In genomic region chr17:45556514-45557245, GRCm38 (mm10) we compare ENCODE assay signal across 8 mouse cellular contexts. TPM values are rescaled to one million over a fixed set of nuclear protein-coding genes. Genes with fewer than 3 reads are reported as not detected.
A peak's percentile ranks its signal among the peaks of the same experiment; 100 is the strongest.
DNase-seq lines count a peak whose midpoint lies in the region; ATAC-seq and TF ChIP-seq lines count a peak whose summit lies in the region.

No protein-coding gene starts in this region.

- no peak for TF ChIP-seq POLR2A in bone marrow, adult 2 months (IDR thresholded peaks at IDR 0.05; ENCODE audit: borderline replicate concordance, control insufficient read depth, low read depth, low read length)

- peak overlapping the region; percentile 95 for H3K4me2 ChIP-seq in hindbrain, embryonic 14.5 days (replicated peaks)
- H3K4me2 ChIP-seq in midbrain, embryonic 14.5 days (ENCODE audit: low read length): peak overlapping the region; percentile 96

- no peaks in the 10 kb centered on the region for H3K9me3 ChIP-seq in hindbrain, embryonic 14.5 days (ENCODE audit: control insufficient read depth, low read length)
- no peaks in the 10 kb centered on the region for H3K9me3 ChIP-seq in midbrain, embryonic 14.5 days (ENCODE audit: control insufficient read depth, low read length)

- ATAC-seq in hindbrain, embryonic 14.5 days (ENCODE audit: low FRiP score): no peak
- ATAC-seq in midbrain, embryonic 14.5 days (ENCODE audit: low FRiP score, low TSS enrichment): no peak

- 4% methylated on average over 3 of the region's 3 CpGs for WGBS in bone marrow, adult 2 months
- 80% methylated on average over 3 of the region's 3 CpGs for WGBS in hindbrain, embryonic 14.5 days
- 74% methylated on average over 3 of the region's 3 CpGs for WGBS in midbrain, embryonic 14.5 days

- peak overlapping the region; percentile 71; the same call in 1 of the 2 replicates for H3K27ac ChIP-seq in gastrocnemius, adult 2 months
- peak overlapping the region; percentile 71 for H3K27ac ChIP-seq in bone marrow, adult 2 months (ENCODE audit: control insufficient read depth, insufficient read depth, low read depth, low read length, poor library complexity)
- no peak overlapping the region for H3K27ac ChIP-seq in hindbrain, embryonic 14.5 days
- H3K27ac ChIP-seq in midbrain, embryonic 14.5 days (replicated peaks; ENCODE audit: low read depth, low read length): no peak overlapping the region

- no peak for DNase-seq in gastrocnemius, adult 2 months
- DNase-seq in gastrocnemius, postnatal 14 days: no peak
- DNase-seq in hindbrain, embryonic 14.5 days (ENCODE audit: low spot score): no peak
- DNase-seq in midbrain, embryonic 14.5 days: no peak
- DNase-seq in testis, postnatal 14 days (ENCODE audit: low spot score): no peak
- DNase-seq in frontal cortex, postnatal 25 days (ENCODE audit: low spot score in 2 of 2): no peak
- no peak for DNase-seq in Muller cell, postnatal 12 days (ENCODE audit: inconsistent ontology term)

- TF ChIP-seq CTCF in gastrocnemius, adult 2 months (IDR thresholded peaks at IDR 0.05): no peak
- TF ChIP-seq CTCF in bone marrow, adult 2 months (IDR thresholded peaks at IDR 0.05; ENCODE audit: control insufficient read depth, insufficient read depth, low read length): no peak

- H3K27me3 ChIP-seq in hindbrain, embryonic 14.5 days (ENCODE audit: control insufficient read depth, insufficient read depth, low read length): no peaks in the 10 kb centered on the region
- no peaks in the 10 kb centered on the region for H3K27me3 ChIP-seq in midbrain, embryonic 14.5 days (ENCODE audit: control insufficient read depth, insufficient read depth, low read length)

- H3K4me3 ChIP-seq in gastrocnemius, adult 2 months: peak overlapping the region; percentile 72
- peak overlapping the region; percentile 77 for H3K4me3 ChIP-seq in bone marrow, adult 2 months (replicated peaks; ENCODE audit: control insufficient read depth, low read depth, low read length)
- peak overlapping the region; percentile 54; the same call in 1 of the 2 replicates for H3K4me3 ChIP-seq in hindbrain, embryonic 14.5 days (replicated peaks; ENCODE audit: low read length)
- H3K4me3 ChIP-seq in midbrain, embryonic 14.5 days (replicated peaks; ENCODE audit: low read depth, low read length): peak overlapping the region; percentile 59; the same call in 1 of the 2 replicates

- H3K36me3 ChIP-seq in hindbrain, embryonic 14.5 days (replicated peaks; ENCODE audit: control insufficient read depth, insufficient read depth): no peaks in the 10 kb centered on the region
- H3K36me3 ChIP-seq in midbrain, embryonic 14.5 days (ENCODE audit: control insufficient read depth, insufficient read depth, low read length): no peaks in the 10 kb centered on the region

- H3K9ac ChIP-seq in hindbrain, embryonic 14.5 days: no peak overlapping the region
- no peak overlapping the region for H3K9ac ChIP-seq in midbrain, embryonic 14.5 days (replicated peaks; ENCODE audit: low read length)

- no peaks in the 10 kb centered on the region; the same call in 1 of the 2 replicates for H3K4me1 ChIP-seq in bone marrow, adult 2 months (ENCODE audit: control insufficient read depth, insufficient read depth, low read length)
- H3K4me1 ChIP-seq in hindbrain, embryonic 14.5 days (replicated peaks; ENCODE audit: control insufficient read depth, insufficient read depth, low read length): peaks cover 7% of the 10 kb centered on the region
- H3K4me1 ChIP-seq in midbrain, embryonic 14.5 days (ENCODE audit: control insufficient read depth, insufficient read depth, low read length): peaks cover 14% of the 10 kb centered on the region; the same call in 1 of the 2 replicates

- intact Hi-C loops in gastrocnemius, adult 2 months (cut with DNase I): no loop called here
- intact Hi-C loops in gastrocnemius, postnatal 14 days (cut with DNase I; ENCODE audit: low total_unique reads): no loop called here

RNA-seq across cellular contexts. Expression of gene Nfkbie, which starts 1.2 kb away (rescaled TPM):
- total RNA-seq in gastrocnemius, adult 2 months (2021): under 1 TPM; 0.36 to 0.43 TPM
- 1 to 10 TPM; 1.1 to 1.4 TPM for total RNA-seq in gastrocnemius, postnatal 14 days (2021)
- 6.9 and 14.8 TPM in 2 replicates for polyA plus RNA-seq in bone marrow, adult 2 months (2011; ENCODE audit: insufficient read depth, insufficient read length, low replicate concordance, missing spikeins)
- 4.3 and 4.7 TPM in 2 replicates for polyA plus RNA-seq in hindbrain, embryonic 14.5 days (2014; fragmentation: Nextera tagmentation; extraction: Ambion mirVana)
- 4.2 and 4.9 TPM in 2 replicates for polyA plus RNA-seq in midbrain, embryonic 14.5 days (2014; fragmentation: Nextera tagmentation; extraction: Ambion mirVana)

RNA-seq across cellular contexts. Expression of gene Slc35b2, which starts 7.0 kb away (rescaled TPM):
- total RNA-seq in gastrocnemius, adult 2 months (2021): 10 to 100 TPM; 16.0 to 17.3 TPM
- 10 to 100 TPM; 25.6 to 28.6 TPM for total RNA-seq in gastrocnemius, postnatal 14 days (2021)
- 14.7 and 22.7 TPM in 2 replicates for polyA plus RNA-seq in bone marrow, adult 2 months (2011; ENCODE audit: insufficient read depth, insufficient read length, low replicate concordance, missing spikeins)
- 83.1 and 84.2 TPM in 2 replicates for polyA plus RNA-seq in hindbrain, embryonic 14.5 days (2014; fragmentation: Nextera tagmentation; extraction: Ambion mirVana)
- polyA plus RNA-seq in midbrain, embryonic 14.5 days (2014; fragmentation: Nextera tagmentation; extraction: Ambion mirVana): 73.0 and 77.1 TPM in 2 replicates

RNA-seq across cellular contexts. Expression of gene Tmem151b, which starts 7.2 kb away (rescaled TPM):
- not detected for total RNA-seq in gastrocnemius, adult 2 months (2021)
- total RNA-seq in gastrocnemius, postnatal 14 days (2021): under 1 TPM in 1 of 2 experiments, not detected in 1; 0.06 TPM
- 1.5 and 4.3 TPM in 2 replicates for polyA plus RNA-seq in bone marrow, adult 2 months (2011; ENCODE audit: insufficient read depth, insufficient read length, low replicate concordance, missing spikeins)
- polyA plus RNA-seq in hindbrain, embryonic 14.5 days (2014; fragmentation: Nextera tagmentation; extraction: Ambion mirVana): 15.7 and 16.8 TPM in 2 replicates
- polyA plus RNA-seq in midbrain, embryonic 14.5 days (2014; fragmentation: Nextera tagmentation; extraction: Ambion mirVana): 20.4 and 24.1 TPM in 2 replicates

RNA-seq across cellular contexts. Expression of gene Hsp90ab1, which starts 16.4 kb away (rescaled TPM):
- total RNA-seq in gastrocnemius, adult 2 months (2021): 1,000 to 10,000 TPM; 1,106 to 1,162 TPM
- 100 to 1,000 TPM; 735 to 778 TPM for total RNA-seq in gastrocnemius, postnatal 14 days (2021)
- polyA plus RNA-seq in bone marrow, adult 2 months (2011; ENCODE audit: insufficient read depth, insufficient read length, low replicate concordance, missing spikeins): 576 and 1,077 TPM in 2 replicates
- 1,324 and 1,355 TPM in 2 replicates for polyA plus RNA-seq in hindbrain, embryonic 14.5 days (2014; fragmentation: Nextera tagmentation; extraction: Ambion mirVana)
- 1,248 and 1,388 TPM in 2 replicates for polyA plus RNA-seq in midbrain, embryonic 14.5 days (2014; fragmentation: Nextera tagmentation; extraction: Ambion mirVana)

RNA-seq across cellular contexts. Expression of gene Tcte1, which starts 33.4 kb away (rescaled TPM):
- total RNA-seq in gastrocnemius, adult 2 months (2021): not detected
- not detected for total RNA-seq in gastrocnemius, postnatal 14 days (2021)
- polyA plus RNA-seq in bone marrow, adult 2 months (2011; ENCODE audit: insufficient read depth, insufficient read length, low replicate concordance, missing spikeins): 0.41 TPM in 1 of 2 replicates, not detected in the other
- polyA plus RNA-seq in hindbrain, embryonic 14.5 days (2014; fragmentation: Nextera tagmentation; extraction: Ambion mirVana): 3.8 TPM in 2 replicates
- polyA plus RNA-seq in midbrain, embryonic 14.5 days (2014; fragmentation: Nextera tagmentation; extraction: Ambion mirVana): 3.0 and 5.8 TPM in 2 replicates

Comparison
In these comparisons a context has a peak if more than half of its experiments do, and no peak if none do; other contexts are left out.
1. H3K27ac ChIP-seq: peak in gastrocnemius, adult 2 months (single experiment) and bone marrow, adult 2 months (single experiment); none in hindbrain, embryonic 14.5 days (single experiment) and midbrain, embryonic 14.5 days (single experiment).
2. Peak in every context shown above with its lines, with median percentiles within 50 percentile points of each other: H3K4me3 ChIP-seq.